Mouse (Mus musculus) inflammation-experienced regulatory T-cells, adult 6 months (primary cell): ENCODE results near the gene Erfe. TPM values are rescaled to one million over a fixed set of nuclear protein-coding genes. Genes with fewer than 3 reads are reported as not detected.

Experiments
- polyA plus RNA-seq, 3 experiments: library from polyadenylated mRNA; unstranded; fragments of 100-300 nt; shearing (Covaris generic); gene quantifications; one replicate each; pipeline ENCODE4 v1.2.1; 2017

Gene Erfe
- polyA plus RNA-seq, 3 experiments from 2014 or later, result not detected

Other genes with a start within 250 kb of the Erfe start
- 1 to 10 TPM in 2 of 3 experiments, not detected in 1; 1.3 to 8.0 TPM for gene Rbm44, start 221.3 kb upstream of the Erfe start, polyA plus RNA-seq
- gene Ramp1, start 186.6 kb upstream of the Erfe start, polyA plus RNA-seq, result 10 to 100 TPM; 10.3 to 37.8 (median 35.7) TPM
- gene Ube2f, start 116.1 kb upstream of the Erfe start, polyA plus RNA-seq, result 100 to 1,000 TPM in 2 of 3 experiments, 10 to 100 TPM in 1; 86.0 to 104 (median 100) TPM
- 10 to 100 TPM; 64.1 to 75.8 (median 73.6) TPM for gene Scly, start 68.1 kb upstream of the Erfe start, polyA plus RNA-seq
- gene Espnl, start 44.4 kb upstream of the Erfe start, polyA plus RNA-seq, result not detected
- not detected for gene Klhl30, start 15.4 kb upstream of the Erfe start, polyA plus RNA-seq
- 10 to 100 TPM; 30.1 to 46.9 (median 37.7) TPM for gene Ilkap, start 32.4 kb downstream of the Erfe start, polyA plus RNA-seq
- gene Hes6, start 47.6 kb downstream of the Erfe start, polyA plus RNA-seq, result 10 to 100 TPM; 11.0 to 13.3 (median 11.4) TPM
- gene Per2, start 92.9 kb downstream of the Erfe start, polyA plus RNA-seq, result 1 to 10 TPM in 2 of 3 experiments, under 1 TPM in 1; 0.69 to 1.6 (median 1.2) TPM
- 1 to 10 TPM; 3.3 to 4.8 (median 3.3) TPM for gene Traf3ip1, start 128.2 kb downstream of the Erfe start, polyA plus RNA-seq
- gene Asb1, start 174.1 kb downstream of the Erfe start, polyA plus RNA-seq, result 1 to 10 TPM; 2.3 to 4.3 (median 3.0) TPM